In the genomic region with DNA sequence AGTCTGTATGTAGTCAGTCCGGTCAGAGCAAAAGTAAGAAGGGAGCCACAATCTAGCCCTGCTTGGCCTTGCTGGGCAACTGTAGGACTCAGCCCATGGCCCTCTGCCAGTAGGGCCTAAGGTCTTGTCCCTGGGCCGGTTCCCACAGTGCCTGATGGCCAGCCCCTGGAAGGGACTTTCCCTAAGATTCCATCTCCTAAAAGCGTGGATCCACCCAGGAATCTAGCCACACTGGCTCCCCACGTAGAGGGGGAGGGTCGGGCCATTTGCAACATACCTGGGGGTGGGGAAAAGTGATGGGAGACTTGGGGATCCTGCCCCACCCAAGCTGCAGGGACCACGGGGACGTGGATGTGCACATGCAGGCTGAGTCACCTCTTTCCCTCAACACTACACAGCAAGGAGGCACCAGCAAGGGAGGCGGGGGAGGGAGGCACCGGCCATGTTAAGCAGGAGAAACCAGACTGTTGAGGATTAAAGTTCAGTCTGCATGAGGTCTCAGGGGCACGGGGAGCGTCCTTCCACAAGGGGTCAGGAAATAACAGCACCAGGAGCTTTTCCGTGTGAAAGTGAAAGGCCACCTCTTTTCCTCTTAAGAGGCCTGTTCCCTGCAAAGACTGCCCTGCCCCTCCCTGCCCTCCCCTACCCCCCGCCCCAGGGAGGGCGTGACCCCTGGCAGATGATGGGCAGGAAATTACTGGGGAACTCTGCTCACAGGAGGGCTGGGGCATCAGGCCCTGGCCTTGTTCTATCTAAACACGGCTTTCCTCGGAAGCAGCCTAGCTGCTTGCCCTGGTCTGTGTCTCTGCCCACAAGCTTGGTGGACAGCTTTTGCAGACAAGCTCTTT, we compare ENCODE assay signal across 8 mouse cellular contexts. TPM values are rescaled to one million over a fixed set of nuclear protein-coding genes. Genes with fewer than 3 reads are reported as not detected.
A peak's percentile ranks its signal among the peaks of the same experiment; 100 is the strongest.
DNase-seq lines count a peak whose midpoint lies in the region; ATAC-seq and TF ChIP-seq lines count a peak whose summit lies in the region.

No protein-coding gene starts in this region.

- H3K36me3 ChIP-seq in ES-Bruce4 (ENCODE audit: control insufficient read depth, insufficient read depth, low read length, poor library complexity, severe bottlenecking): peaks cover 10% of the 10 kb centered on the region
- H3K36me3 ChIP-seq in heart, adult 2 months (ENCODE audit: control insufficient read depth, insufficient read depth, low read length): no peaks in the 10 kb centered on the region; the same call in 1 of the 2 replicates
- peaks cover 90% of the 10 kb centered on the region for H3K36me3 ChIP-seq in megakaryocyte, embryonic 14.5 days (replicated peaks; ENCODE audit: low read length)
- H3K36me3 ChIP-seq in hindbrain, embryonic 12.5 days: no peaks in the 10 kb centered on the region

- no peak for TF ChIP-seq CTCF in ES-Bruce4 (IDR thresholded peaks at IDR 0.05; ENCODE audit: low read depth, low read length)
- TF ChIP-seq CTCF in heart, adult 2 months (IDR thresholded peaks at IDR 0.05): peak; percentile 24

- H3K27ac ChIP-seq in ES-Bruce4 (ENCODE audit: insufficient read depth, low read length): peak overlapping the region; percentile 6; the same call in 1 of the 2 replicates
- H3K27ac ChIP-seq in heart, adult 2 months: peak overlapping the region; percentile 82
- H3K27ac ChIP-seq in hindbrain, embryonic 12.5 days: no peak overlapping the region

- 19% methylated on average over 16 of the region's 16 CpGs for WGBS in heart, adult 2 months
- WGBS in hindbrain, embryonic 12.5 days: 22% methylated on average over 16 of the region's 16 CpGs

- no peaks in the 10 kb centered on the region for H3K79me2 ChIP-seq in heart, adult 2 months (replicated peaks; ENCODE audit: control insufficient read depth, insufficient read depth, low read length)

- ATAC-seq in hindbrain, embryonic 12.5 days (ENCODE audit: low FRiP score): no peak
- no peak for ATAC-seq in activated CD4-positive, CD25-positive, alpha-beta regulatory T cell, adult 4 months

- intact Hi-C loops in heart, adult 2 months (cut with DNase I): loop anchor here (2.0 kb wide), 1 partner anchor 38 kb away; a partner anchor contains a TSS

- no peaks in the 10 kb centered on the region for H3K9me3 ChIP-seq in ES-Bruce4 (replicated peaks; ENCODE audit: control insufficient read depth, insufficient read depth, low read length, poor library complexity, severe bottlenecking)
- no peaks in the 10 kb centered on the region for H3K9me3 ChIP-seq in megakaryocyte, embryonic 14.5 days
- H3K9me3 ChIP-seq in hindbrain, embryonic 12.5 days (replicated peaks): no peaks in the 10 kb centered on the region

- TF ChIP-seq POLR2A in ES-Bruce4 (IDR thresholded peaks at IDR 0.05; ENCODE audit: insufficient read depth, low read length): no peak
- 0 out of 2 replicates have a peak, but pooled peaks have one; percentile 10 for TF ChIP-seq POLR2A in heart, adult 2 months (IDR thresholded peaks at IDR 0.05; ENCODE audit: insufficient read depth, low read depth, low read length)

- H3K4me1 ChIP-seq in ES-Bruce4 (ENCODE audit: control insufficient read depth, insufficient read depth, low read length): peaks cover 16% of the 10 kb centered on the region
- peaks cover 32% of the 10 kb centered on the region for H3K4me1 ChIP-seq in heart, adult 2 months (ENCODE audit: control insufficient read depth, insufficient read depth, low read length)
- peaks cover 93% of the 10 kb centered on the region for H3K4me1 ChIP-seq in megakaryocyte, embryonic 14.5 days
- peaks cover 36% of the 10 kb centered on the region for H3K4me1 ChIP-seq in hindbrain, embryonic 12.5 days

- no peak for TF ChIP-seq EP300 in ES-Bruce4 (IDR thresholded peaks at IDR 0.05; ENCODE audit: insufficient read depth, low read depth, low read length)
- 0 out of 2 replicates have a peak, but pooled peaks have one; percentile 5 for TF ChIP-seq EP300 in heart, adult 2 months (IDR thresholded peaks at IDR 0.05; ENCODE audit: insufficient read depth, low read depth, low read length)

- H3K4me2 ChIP-seq in hindbrain, embryonic 12.5 days (replicated peaks): no peak overlapping the region

- peak; percentile 84 to 97 for DNase-seq in adrenal gland, adult (ENCODE audit: inconsistent age in 2 of 2, low spot score in 1 of 2)
- peak; percentile 76 to 79 for DNase-seq in heart, adult 2 months
- peak; percentile 78 for DNase-seq in kidney, postnatal 14 days
- no peak for DNase-seq in frontal cortex, postnatal 10 days (ENCODE audit: low spot score in 2 of 2)

- H3K27me3 ChIP-seq in ES-Bruce4 (ENCODE audit: control insufficient read depth, insufficient read depth, low read length, poor library complexity, severe bottlenecking): no peaks in the 10 kb centered on the region
- H3K27me3 ChIP-seq in heart, adult 2 months (ENCODE audit: control insufficient read depth, insufficient read depth, low read length): no peaks in the 10 kb centered on the region
- H3K27me3 ChIP-seq in megakaryocyte, embryonic 14.5 days (replicated peaks): no peaks in the 10 kb centered on the region
- H3K27me3 ChIP-seq in hindbrain, embryonic 12.5 days: peaks cover 17% of the 10 kb centered on the region

- H3K4me3 ChIP-seq in ES-Bruce4 (ENCODE audit: low read depth, low read length): no peak overlapping the region; the same call in 1 of the 2 replicates
- H3K4me3 ChIP-seq in heart, adult 2 months: peak overlapping the region; percentile 31; the same call in 1 of the 2 replicates
- peak overlapping the region; percentile 99 for H3K4me3 ChIP-seq in megakaryocyte, embryonic 14.5 days (replicated peaks)
- H3K4me3 ChIP-seq in hindbrain, embryonic 12.5 days: no peak overlapping the region

- H3K9ac ChIP-seq in ES-Bruce4 (ENCODE audit: low read depth, poor library complexity, severe bottlenecking): no peak overlapping the region
- peak overlapping the region; percentile 9; the same call in 1 of the 2 replicates for H3K9ac ChIP-seq in heart, adult 2 months (ENCODE audit: low read depth, low read length)
- no peak overlapping the region for H3K9ac ChIP-seq in hindbrain, embryonic 12.5 days

RNA-seq across cellular contexts. Expression of a gene that starts 5.0 kb away (rescaled TPM):
- 3.6 and 4.7 TPM in 2 replicates for polyA plus RNA-seq in ES-Bruce4 (2011; ENCODE audit: insufficient read depth, insufficient read length, low read depth, missing spikeins)
- total RNA-seq in heart, adult 2 months (2021): 1 to 10 TPM; 3.0 to 4.8 TPM
- polyA plus RNA-seq in heart, adult 2 months (2012; rRNA removed): 5.0 TPM in 2 replicates
- polyA plus RNA-seq in megakaryocyte, embryonic 14.5 days (2012; ENCODE audit: insufficient read depth, low replicate concordance): 19.3 and 20.5 TPM in 2 replicates
- polyA plus RNA-seq in hindbrain, embryonic 12.5 days (2016; fragmentation: Nextera tagmentation; extraction: Ambion mirVana): 0.40 and 0.50 TPM in 2 replicates
- 1 to 10 TPM; 5.0 to 5.9 TPM for polyA plus RNA-seq in activated CD4-positive, CD25-positive, alpha-beta regulatory T cell, adult 4 months (2017; shearing (Covaris generic))

RNA-seq across cellular contexts. Expression of a gene that starts 37.7 kb away (rescaled TPM):
- polyA plus RNA-seq in ES-Bruce4 (2011; ENCODE audit: insufficient read depth, insufficient read length, low read depth, missing spikeins): 35.2 and 39.6 TPM in 2 replicates
- total RNA-seq in heart, adult 2 months (2021): 10 to 100 TPM; 21.2 to 21.6 TPM
- 15.7 and 17.6 TPM in 2 replicates for polyA plus RNA-seq in heart, adult 2 months (2012; rRNA removed)
- polyA plus RNA-seq in megakaryocyte, embryonic 14.5 days (2012; ENCODE audit: insufficient read depth, low replicate concordance): 41.3 and 52.8 TPM in 2 replicates
- polyA plus RNA-seq in hindbrain, embryonic 12.5 days (2016; fragmentation: Nextera tagmentation; extraction: Ambion mirVana): 118 and 130 TPM in 2 replicates
- 10 to 100 TPM; 62.6 to 68.1 TPM for polyA plus RNA-seq in activated CD4-positive, CD25-positive, alpha-beta regulatory T cell, adult 4 months (2017; shearing (Covaris generic))

RNA-seq across cellular contexts. Expression of a gene that starts 56.2 kb away (rescaled TPM):
- polyA plus RNA-seq in ES-Bruce4 (2011; ENCODE audit: insufficient read depth, insufficient read length, low read depth, missing spikeins): 20.0 and 23.8 TPM in 2 replicates
- total RNA-seq in heart, adult 2 months (2021): 1 to 10 TPM; 7.4 to 7.5 TPM
- polyA plus RNA-seq in heart, adult 2 months (2012; rRNA removed): 4.4 and 8.2 TPM in 2 replicates
- polyA plus RNA-seq in megakaryocyte, embryonic 14.5 days (2012; ENCODE audit: insufficient read depth, low replicate concordance): 4.0 and 10.9 TPM in 2 replicates
- polyA plus RNA-seq in hindbrain, embryonic 12.5 days (2016; fragmentation: Nextera tagmentation; extraction: Ambion mirVana): 32.6 and 33.4 TPM in 2 replicates
- 10 to 100 TPM in 1 of 2 experiments, 1 to 10 TPM in 1; 8.2 to 10.6 TPM for polyA plus RNA-seq in activated CD4-positive, CD25-positive, alpha-beta regulatory T cell, adult 4 months (2017; shearing (Covaris generic))

RNA-seq across cellular contexts. Expression of a gene that starts 57.2 kb away (rescaled TPM):
- not detected in 2 replicates for polyA plus RNA-seq in ES-Bruce4 (2011; ENCODE audit: insufficient read depth, insufficient read length, low read depth, missing spikeins)
- total RNA-seq in heart, adult 2 months (2021): not detected
- 1.4 TPM in 1 of 2 replicates, not detected in the other for polyA plus RNA-seq in heart, adult 2 months (2012; rRNA removed)
- polyA plus RNA-seq in megakaryocyte, embryonic 14.5 days (2012; ENCODE audit: insufficient read depth, low replicate concordance): not detected in 2 replicates
- 1.2 and 1.7 TPM in 2 replicates for polyA plus RNA-seq in hindbrain, embryonic 12.5 days (2016; fragmentation: Nextera tagmentation; extraction: Ambion mirVana)
- polyA plus RNA-seq in activated CD4-positive, CD25-positive, alpha-beta regulatory T cell, adult 4 months (2017; shearing (Covaris generic)): not detected

Comparison
In these comparisons a context has a peak if more than half of its experiments do, and no peak if none do; other contexts are left out.
1. H3K4me3 ChIP-seq: peak in heart, adult 2 months (single experiment) and megakaryocyte, embryonic 14.5 days (single experiment); none in ES-Bruce4 (single experiment) and hindbrain, embryonic 12.5 days (single experiment).
2. DNase-seq: peak in adrenal gland, adult (2 of 2), heart, adult 2 months (2 of 2) and kidney, postnatal 14 days (single experiment); none in frontal cortex, postnatal 10 days (0 of 2).